Mouse (Mus musculus) intestine, embryonic 16.5 days (tissue): ENCODE results near the gene Ccdc174. TPM values are rescaled to one million over a fixed set of nuclear protein-coding genes. Genes with fewer than 3 reads are reported as not detected.
"Not testable (repeated sequence)": the region's sequence is repeated elsewhere in the genome, so short reads cannot be mapped to it uniquely, and the experiment has no call there.

ENCODE experiments used
- ATAC-seq: fragments of 200-750 bp; cut with Nextera tagmentation; 2 replicates; pipeline ENCODE4 v1.8.0; 2017; ENCODE audit warnings: moderate TSS enrichment, moderate library complexity
- H3K27ac ChIP-seq: fragments of 300-500 bp; sonication (generic); 2 replicates; pipeline ENCODE4 v1.5.1; 2014; ENCODE audit warnings: mild to moderate bottlenecking, low read length
- H3K27me3 ChIP-seq: fragments of 300-500 bp; sonication (generic); replicated peaks from 2 replicates; pipeline ENCODE4 v1.6.1; 2014; ENCODE audit warnings: low read length, control low read depth, mixed read lengths; ENCODE audit not compliant: control insufficient read depth, insufficient read depth
- H3K36me3 ChIP-seq: fragments of 300-500 bp; sonication (generic); 2 replicates; pipeline ENCODE4 v1.6.1; 2014; ENCODE audit warnings: low read length, control low read depth; ENCODE audit not compliant: control insufficient read depth, insufficient read depth
- H3K4me1 ChIP-seq: fragments of 300-500 bp; sonication (generic); 2 replicates; pipeline ENCODE4 v1.6.1; 2014; ENCODE audit warnings: low read length, control low read depth, mixed read lengths; ENCODE audit not compliant: control insufficient read depth, insufficient read depth
- H3K4me2 ChIP-seq: fragments of 300-500 bp; sonication (generic); 2 replicates; pipeline ENCODE4 v1.6.1; 2014; ENCODE audit warnings: low read depth, low read length, control low read depth
- H3K4me3 ChIP-seq: fragments of 300-500 bp; sonication (generic); 2 replicates; pipeline ENCODE4 v1.5.1; 2014; ENCODE audit warnings: mild to moderate bottlenecking, low read length
- H3K9ac ChIP-seq: fragments of 300-500 bp; sonication (generic); 2 replicates; pipeline ENCODE4 v1.6.1; 2014; ENCODE audit warnings: low read depth, low read length
- H3K9me3 ChIP-seq: fragments of 300-500 bp; sonication (generic); 2 replicates; pipeline ENCODE4 v1.6.1; 2016; ENCODE audit warnings: low read length, control low read depth; ENCODE audit not compliant: control insufficient read depth
- WGBS: fragments of 180-500 bp; shearing (Covaris S2); extraction: QIAGEN DNeasy Blood & Tissue Kit; methylation state at CpG from one replicate; pipeline ENCODE4 v1.1.7; 2014; 5-methylcytosine and 5-hydroxymethylcytosine counted together
- polyA plus RNA-seq: library from polyadenylated mRNA; unstranded; fragments of >200 nt; fragmentation: Nextera tagmentation; extraction: Ambion mirVana; gene quantifications from 2 replicates; pipeline ENCODE4 v1.2.1, GENCODE M21; 2015

The Ccdc174 gene
- polyA plus RNA-seq, 1 experiment from 2014 or later, result 21.5 TPM

DNA sequence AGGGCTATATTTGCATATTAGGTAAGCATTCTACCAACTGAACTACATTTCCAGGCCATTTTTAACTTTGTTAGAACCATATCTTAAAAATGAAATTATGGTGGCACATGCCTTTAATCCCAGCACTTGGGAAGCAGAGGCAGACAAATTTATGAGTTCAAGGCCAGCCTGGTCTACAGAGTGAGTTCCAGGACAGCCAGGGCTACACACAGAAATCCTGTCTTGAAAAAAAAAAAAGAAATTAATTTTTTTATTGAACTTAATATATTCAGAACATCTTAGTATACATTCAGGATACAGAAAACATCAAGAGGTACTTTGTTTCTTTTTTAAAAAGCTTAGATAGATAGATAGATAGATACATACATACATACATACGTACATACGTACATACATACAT, 24.7 kb downstream of the Ccdc174 start, which contains the start of gene 4930590J08Rik:
4930590J08Rik (plus strand) TSS at position 301 of the 400 bp plus-strand sequence.
- H3K4me1 ChIP-seq, H3K4me2 ChIP-seq, ATAC-seq, H3K9ac ChIP-seq, H3K9me3 ChIP-seq, H3K4me3 ChIP-seq, H3K27ac ChIP-seq, H3K27me3 ChIP-seq: not testable (repeated sequence)
- peaks cover 12% of the 10 kb centered on the region for H3K36me3 ChIP-seq
- WGBS, result over 99% methylated on average over 2 of the region's 2 CpGs

GRCm38 (mm10) chr6:91914011-91914410, 36.2 kb downstream of the Ccdc174 start:
- Histone ChIP-seq H3K9ac (no peak overlapping the region), H3K4me2 (no peak overlapping the region), H3K4me1 (no peaks in the 10 kb centered on the region), H3K27ac (no peak overlapping the region), H3K27me3 (no peaks in the 10 kb centered on the region), H3K9me3 (no peaks in the 10 kb centered on the region), H3K36me3 (no peaks in the 10 kb centered on the region), H3K4me3 (no peak overlapping the region)
- ATAC-seq, result no peak
- 90% methylated on average over 10 of the region's 10 CpGs for WGBS

- ATAC-seq, result no peak
- H3K27me3 ChIP-seq, result no peaks in the 10 kb centered on the region
- H3K4me2 ChIP-seq, result no peak overlapping the region
- H3K9me3 ChIP-seq, result no peaks in the 10 kb centered on the region
- no peak overlapping the region for H3K9ac ChIP-seq
- H3K4me3 ChIP-seq, result no peak overlapping the region
- WGBS, result 41% methylated on average over 4 of the region's 4 CpGs
- H3K4me1 ChIP-seq, result no peaks in the 10 kb centered on the region
- H3K27ac ChIP-seq, result no peak overlapping the region
- H3K36me3 ChIP-seq, result no peaks in the 10 kb centered on the region
These were observed 39.4 kb downstream of the Ccdc174 start for GRCm38 (mm10) chr6:91917286-91917685.

DNA sequence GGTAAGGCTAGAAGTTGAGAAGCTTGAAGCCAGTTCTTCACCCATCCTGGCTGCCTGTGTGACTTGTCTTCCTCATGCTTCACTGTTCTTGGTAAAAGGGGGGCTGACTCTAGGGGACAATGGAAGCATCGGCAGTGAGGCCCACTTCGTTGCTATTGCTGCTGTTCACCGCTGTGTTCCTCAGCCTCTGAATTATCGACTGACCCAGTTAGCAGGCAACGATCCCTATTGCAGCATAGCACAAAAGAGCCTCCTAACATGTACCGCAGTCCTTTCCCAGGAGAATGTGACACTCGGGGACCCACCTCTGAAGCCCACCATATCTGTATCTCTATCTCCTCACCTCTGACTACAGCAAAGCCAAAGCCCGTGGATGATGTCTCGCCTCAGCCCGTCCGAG, 39.9 kb downstream of the Ccdc174 start:
- Histone ChIP-seq H3K36me3 (no peaks in the 10 kb centered on the region), H3K4me2 (no peak overlapping the region), H3K27me3 (no peaks in the 10 kb centered on the region), H3K9ac (no peak overlapping the region), H3K4me1 (no peaks in the 10 kb centered on the region), H3K9me3 (no peaks in the 10 kb centered on the region), H3K4me3 (no peak overlapping the region), H3K27ac (no peak overlapping the region)
- WGBS, result 88% methylated on average over 11 of the region's 11 CpGs
- ATAC-seq, result no peak

GRCm38 (mm10) chr6:91931231-91931630, 53.4 kb downstream of the Ccdc174 start:
- Histone ChIP-seq H3K4me3 (no peak overlapping the region), H3K9ac (no peak overlapping the region), H3K27ac (no peak overlapping the region), H3K4me1 (no peaks in the 10 kb centered on the region), H3K9me3 (no peaks in the 10 kb centered on the region), H3K27me3 (no peaks in the 10 kb centered on the region), H3K36me3 (no peaks in the 10 kb centered on the region), H3K4me2 (no peak overlapping the region)
- 54% methylated on average over 5 of the region's 5 CpGs for WGBS
- ATAC-seq, result no peak

- H3K36me3 ChIP-seq, result no peaks in the 10 kb centered on the region
- 59% methylated on average over 4 of the region's 4 CpGs for WGBS
- no peak overlapping the region for H3K9ac ChIP-seq
- no peaks in the 10 kb centered on the region for H3K4me1 ChIP-seq
- no peak overlapping the region for H3K4me3 ChIP-seq
- no peaks in the 10 kb centered on the region for H3K27me3 ChIP-seq
- no peak for ATAC-seq
- H3K27ac ChIP-seq, result no peak overlapping the region
- no peaks in the 10 kb centered on the region for H3K9me3 ChIP-seq
- H3K4me2 ChIP-seq, result no peak overlapping the region
These were observed 60.6 kb downstream of the Ccdc174 start for GRCm38 (mm10) chr6:91938491-91938890.

GRCm38 (mm10) chr6:91948426-91948825, 70.6 kb downstream of the Ccdc174 start:
- no peaks in the 10 kb centered on the region for H3K4me1 ChIP-seq
- H3K4me2 ChIP-seq, result no peak overlapping the region
- WGBS, result 74% methylated on average over 2 of the region's 2 CpGs

More at GRCm38 (mm10) chr6:91948426-91948825, 70.6 kb downstream of the Ccdc174 start:
- Histone ChIP-seq H3K4me3 (no peak overlapping the region), H3K27me3 (no peaks in the 10 kb centered on the region), H3K9me3 (no peaks in the 10 kb centered on the region), H3K36me3 (no peaks in the 10 kb centered on the region), H3K9ac (no peak overlapping the region), H3K27ac (no peak overlapping the region)
- no peak for ATAC-seq

Other genes with a start within 250 kb of the Ccdc174 start
- 103 and 104 TPM in 2 replicates for gene Slc6a6, start 194.0 kb upstream of the Ccdc174 start, polyA plus RNA-seq
- 0.45 and 0.53 TPM in 2 replicates for gene Grip2, start 50.8 kb upstream of the Ccdc174 start, polyA plus RNA-seq
- 0.17 and 0.20 TPM in 2 replicates for gene 4930590J08Rik, start 24.8 kb downstream of the Ccdc174 start, polyA plus RNA-seq
- gene Fgd5, start 100.8 kb downstream of the Ccdc174 start, polyA plus RNA-seq, result 6.0 and 6.5 TPM in 2 replicates
- gene Nr2c2, start 213.3 kb downstream of the Ccdc174 start, polyA plus RNA-seq, result 9.2 and 9.4 TPM in 2 replicates